Mouse (Mus musculus) lung, embryonic 14.5 days (tissue): ENCODE data around the gene Umodl1. TPM values are rescaled to one million over a fixed set of nuclear protein-coding genes. Genes with fewer than 3 reads are reported as not detected.

ENCODE experiments used
- ATAC-seq: fragments of 200-750 bp; cut with Nextera tagmentation; 2 replicates; pipeline ENCODE4 v1.8.0; 2017; ENCODE audit warnings: mild to moderate bottlenecking, moderate TSS enrichment, moderate library complexity; ENCODE audit not compliant: insufficient read depth
- DNase-seq: peaks from one replicate; pipeline ENCODE4 v3.0.0-alpha.2; 2015
- H3K27ac ChIP-seq: fragments of 300-500 bp; sonication (generic); 2 replicates; pipeline ENCODE4 v1.5.1; 2014; ENCODE audit warnings: low read depth, mild to moderate bottlenecking, moderate library complexity
- H3K27me3 ChIP-seq: fragments of 300-500 bp; sonication (generic); 2 replicates; pipeline ENCODE4 v1.6.1; 2014; ENCODE audit warnings: low read length, control low read depth; ENCODE audit not compliant: insufficient read depth
- H3K36me3 ChIP-seq: fragments of 300-500 bp; sonication (generic); 2 replicates; pipeline ENCODE4 v1.6.1; 2014; ENCODE audit warnings: control low read depth; ENCODE audit not compliant: insufficient read depth
- H3K4me1 ChIP-seq: fragments of 300-500 bp; sonication (generic); 2 replicates; pipeline ENCODE4 v1.6.1; 2014; ENCODE audit warnings: antibody characterized with exemption, control low read depth; ENCODE audit not compliant: insufficient read depth
- H3K4me2 ChIP-seq: fragments of 300-500 bp; sonication (generic); 2 replicates; pipeline ENCODE4 v1.6.1; 2014; ENCODE audit warnings: mild to moderate bottlenecking
- H3K4me3 ChIP-seq: fragments of 300-500 bp; sonication (generic); 2 replicates; pipeline ENCODE4 v1.5.1; 2014; ENCODE audit warnings: low read depth, low read length
- H3K9ac ChIP-seq: fragments of 300-500 bp; sonication (generic); 2 replicates; pipeline ENCODE4 v1.6.1; 2014
- H3K9me3 ChIP-seq: fragments of 300-500 bp; sonication (generic); 2 replicates; pipeline ENCODE4 v1.6.1; 2016; ENCODE audit warnings: low read depth, low read length, control low read depth
- CTCF ChIP-seq: IDR thresholded peaks from 2 replicates; pipeline ENCODE4 v1.5.1; 2016; ENCODE audit warnings: antibody characterized with exemption, low read depth
- WGBS: fragments of 180-500 bp; shearing (Covaris S2); extraction: QIAGEN DNeasy Blood & Tissue Kit; methylation state at CpG from one replicate; pipeline ENCODE4 v1.1.7; 2014; 5-methylcytosine and 5-hydroxymethylcytosine counted together
- polyA plus RNA-seq: library from polyadenylated mRNA; unstranded; fragments of >200 nt; fragmentation: Nextera tagmentation; extraction: Ambion mirVana; gene quantifications from 2 replicates; pipeline ENCODE4 v1.2.1, GENCODE M21; 2014

Umodl1 gene
- polyA plus RNA-seq: not detected in 2 replicates

DNA sequence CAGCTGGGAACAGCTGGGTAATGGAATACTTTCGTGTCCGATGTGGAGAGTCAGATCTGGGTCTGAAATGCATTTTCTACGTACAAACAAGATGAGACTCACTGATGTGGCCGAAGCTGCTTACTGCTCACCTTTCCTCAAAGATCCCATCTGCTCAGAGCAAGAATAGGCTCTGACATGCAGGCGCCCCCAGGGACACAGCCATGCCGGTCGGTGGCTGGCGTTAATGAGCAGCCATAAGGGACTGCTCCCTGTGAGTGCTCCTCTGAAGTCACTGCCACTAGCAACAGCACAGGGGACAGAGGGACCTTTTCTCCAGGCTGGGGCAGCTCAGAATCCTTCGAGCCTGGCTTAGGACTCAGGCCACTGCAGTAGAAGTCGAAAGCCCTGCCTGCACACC lies at the start of gene Umodl1:
Gene Umodl1 (plus strand): TSS at position 301 of the 400 bp plus-strand sequence.
- Histone ChIP-seq H3K27me3 (no peaks in the 10 kb centered on the region), H3K4me1 (no peaks in the 10 kb centered on the region), H3K4me2 (no peak within 1 kb of the TSS), H3K36me3 (no peaks in the 10 kb centered on the region), H3K4me3 (no peak within 1 kb of the TSS), H3K27ac (no peak within 1 kb of the TSS), H3K9me3 (no peaks in the 10 kb centered on the region), H3K9ac (no peak within 1 kb of the TSS)
- no peak for TF ChIP-seq CTCF
- ATAC-seq (no peak), DNase-seq (no peak)
- WGBS: 38% methylated on average over 10 of the region's 10 CpGs

DNA sequence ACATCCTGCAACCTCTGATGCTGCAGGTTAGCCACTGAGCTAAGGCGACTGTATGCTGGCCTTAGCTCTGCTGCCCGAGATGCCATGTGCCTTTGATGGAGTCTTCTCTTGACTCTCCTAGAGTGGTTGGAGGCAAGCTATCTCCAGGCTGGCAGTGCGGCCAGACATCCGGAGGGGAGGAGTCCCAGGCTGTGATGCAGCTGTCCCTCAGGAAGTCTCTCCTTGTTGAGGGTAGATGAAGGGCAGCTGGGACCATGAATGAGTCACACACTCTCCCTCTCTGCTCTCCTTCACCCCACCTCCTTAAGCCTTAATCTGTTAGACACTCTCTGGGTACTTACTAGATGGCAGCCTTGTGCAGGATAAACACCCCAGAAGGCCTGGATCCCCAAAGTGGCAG lies 46.9 kb upstream of the Umodl1 start:
- Histone ChIP-seq H3K27ac (no peak overlapping the region), H3K9ac (no peak overlapping the region), H3K4me3 (no peak overlapping the region), H3K9me3 (no peaks in the 10 kb centered on the region), H3K36me3 (no peaks in the 10 kb centered on the region), H3K27me3 (peaks cover 7% of the 10 kb centered on the region; the same call in 1 of the 2 replicates), H3K4me1 (no peaks in the 10 kb centered on the region), H3K4me2 (no peak overlapping the region)
- DNase-seq: peak; percentile 6
- ATAC-seq: no peak
- no peak for TF ChIP-seq CTCF
- 54% methylated on average over 4 of the region's 4 CpGs for WGBS

DNA sequence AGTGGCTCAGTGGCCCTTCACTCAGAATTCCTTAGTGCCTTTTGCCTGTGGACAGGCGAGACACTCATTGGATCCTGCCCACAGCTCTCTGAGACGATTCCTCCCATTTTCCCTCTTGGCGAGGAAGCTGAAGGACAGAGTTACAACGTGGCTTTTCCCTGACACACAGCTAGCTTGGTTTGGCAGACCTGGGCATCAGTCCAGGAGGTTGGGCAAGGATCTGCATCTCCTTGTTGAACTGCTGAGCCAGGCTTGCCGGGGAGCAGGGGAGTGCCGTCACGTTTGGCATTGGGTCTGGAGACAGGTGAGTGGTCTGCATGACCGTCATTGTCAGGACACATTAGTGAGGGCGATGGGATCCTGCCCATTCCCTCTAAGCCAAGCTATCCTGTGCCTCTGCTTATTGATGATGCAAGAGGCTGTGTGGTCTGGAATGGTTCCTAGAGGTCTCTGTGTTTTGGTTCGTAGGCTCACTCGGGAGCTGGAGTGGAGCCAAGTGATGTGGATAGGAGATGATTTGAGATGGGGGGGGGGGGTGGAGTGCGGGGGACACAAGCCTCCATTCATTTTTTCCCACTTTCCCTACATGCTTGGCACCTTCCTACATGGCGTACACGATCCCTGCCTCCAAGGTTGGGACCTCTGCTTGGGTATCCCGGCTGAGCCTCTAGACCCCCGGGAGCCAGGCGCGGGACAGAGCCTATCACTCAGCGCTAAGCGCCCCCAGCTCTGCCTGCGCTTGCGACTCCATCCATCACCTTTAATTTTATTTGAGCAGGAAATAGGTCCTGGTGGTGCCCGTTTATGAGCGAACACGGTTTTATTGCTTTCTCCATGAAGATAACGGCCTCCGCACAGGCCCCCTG lies 43.3 kb upstream of the Umodl1 start:
- Histone ChIP-seq H3K27me3 (no peaks in the 10 kb centered on the region), H3K36me3 (no peaks in the 10 kb centered on the region), H3K27ac (no peak overlapping the region), H3K4me1 (no peaks in the 10 kb centered on the region), H3K9me3 (no peaks in the 10 kb centered on the region), H3K4me3 (no peak overlapping the region), H3K4me2 (no peak overlapping the region), H3K9ac (no peak overlapping the region; the same call in 1 of the 2 replicates)
- TF ChIP-seq CTCF: no peak
- WGBS: 59% methylated on average over 27 of the region's 27 CpGs
- no peak for DNase-seq
- no peak for ATAC-seq

DNA sequence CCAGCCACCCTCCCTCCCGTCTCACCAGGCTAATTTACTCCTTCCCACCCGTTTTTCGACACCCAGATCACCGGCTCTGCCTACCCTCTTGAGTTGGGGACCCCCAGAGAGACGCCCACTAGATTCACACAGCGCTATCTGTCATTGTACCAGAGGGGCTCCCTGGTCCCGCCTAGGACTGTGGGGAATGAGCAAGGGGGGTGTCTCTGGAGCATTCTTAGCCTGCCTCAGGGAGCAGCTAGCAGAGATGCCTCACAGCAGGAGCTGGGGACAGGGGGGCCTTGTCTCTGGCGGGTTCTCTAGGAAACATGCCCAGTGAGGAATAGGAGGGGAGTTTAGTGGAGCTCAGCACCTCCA lies 42.7 kb upstream of the Umodl1 start:
- Histone ChIP-seq H3K9ac (no peak overlapping the region), H3K27ac (no peak overlapping the region), H3K36me3 (no peaks in the 10 kb centered on the region), H3K4me2 (no peak overlapping the region), H3K4me3 (no peak overlapping the region), H3K4me1 (no peaks in the 10 kb centered on the region), H3K27me3 (no peaks in the 10 kb centered on the region), H3K9me3 (no peaks in the 10 kb centered on the region)
- TF ChIP-seq CTCF: no peak
- WGBS: 41% methylated on average over 8 of the region's 8 CpGs
- ATAC-seq (no peak), DNase-seq (no peak)

DNA sequence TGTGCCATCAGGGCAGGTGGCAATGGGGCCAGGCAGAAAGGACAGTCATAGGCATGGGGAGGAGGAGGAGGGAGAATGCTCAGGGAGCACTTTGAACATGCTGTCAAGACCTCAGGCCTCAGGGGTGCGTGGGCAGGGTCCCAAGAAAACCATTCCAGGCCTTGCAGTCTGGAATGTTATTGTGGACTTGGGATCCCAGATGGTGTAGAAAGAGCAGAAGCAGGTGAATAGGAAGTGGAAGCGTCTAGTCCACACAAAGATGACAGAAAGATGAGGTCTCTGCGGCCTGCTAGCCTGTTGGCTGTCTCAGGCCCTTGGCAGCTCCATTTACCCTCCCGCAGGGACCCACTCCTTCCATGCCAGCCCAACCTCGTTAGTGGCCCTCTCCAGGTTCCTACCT lies 41.9 kb upstream of the Umodl1 start:
- no peak for TF ChIP-seq CTCF
- H3K27me3 ChIP-seq: no peaks in the 10 kb centered on the region
- WGBS: 73% methylated on average over 5 of the region's 5 CpGs
- no peak overlapping the region for H3K9ac ChIP-seq
- no peak overlapping the region for H3K4me2 ChIP-seq
- no peaks in the 10 kb centered on the region for H3K36me3 ChIP-seq
- no peak overlapping the region for H3K4me3 ChIP-seq
- H3K27ac ChIP-seq: no peak overlapping the region
- H3K4me1 ChIP-seq: no peaks in the 10 kb centered on the region
- no peak for DNase-seq
- no peak for ATAC-seq
- H3K9me3 ChIP-seq: no peaks in the 10 kb centered on the region

DNA sequence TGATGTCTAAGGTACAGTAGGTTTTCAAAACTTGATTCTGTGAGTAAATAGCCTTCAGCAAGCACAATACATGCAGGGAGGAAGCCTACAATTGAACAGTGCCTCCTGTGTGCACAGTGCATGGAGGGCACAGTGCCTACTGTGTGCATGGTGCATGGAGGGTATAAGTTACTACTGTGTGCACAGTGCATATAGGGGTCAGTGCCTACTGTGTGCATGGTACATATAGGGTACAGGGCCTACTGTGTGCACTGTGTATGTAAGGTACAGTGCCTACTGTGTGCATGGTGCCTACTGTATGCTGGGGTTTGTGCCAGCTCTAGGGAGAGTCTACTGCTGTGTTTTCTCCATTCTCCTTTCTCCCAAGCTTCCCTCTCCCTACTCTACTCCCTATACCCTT lies 40.2 kb upstream of the Umodl1 start:
- no peak overlapping the region for H3K4me3 ChIP-seq
- no peak overlapping the region for H3K4me2 ChIP-seq
- H3K27ac ChIP-seq: no peak overlapping the region
- H3K36me3 ChIP-seq: no peaks in the 10 kb centered on the region
- no peaks in the 10 kb centered on the region for H3K9me3 ChIP-seq
- no peak for ATAC-seq
- no peak overlapping the region for H3K9ac ChIP-seq
- H3K4me1 ChIP-seq: no peaks in the 10 kb centered on the region
- no peak for TF ChIP-seq CTCF
- DNase-seq: no peak
- H3K27me3 ChIP-seq: no peaks in the 10 kb centered on the region

DNA sequence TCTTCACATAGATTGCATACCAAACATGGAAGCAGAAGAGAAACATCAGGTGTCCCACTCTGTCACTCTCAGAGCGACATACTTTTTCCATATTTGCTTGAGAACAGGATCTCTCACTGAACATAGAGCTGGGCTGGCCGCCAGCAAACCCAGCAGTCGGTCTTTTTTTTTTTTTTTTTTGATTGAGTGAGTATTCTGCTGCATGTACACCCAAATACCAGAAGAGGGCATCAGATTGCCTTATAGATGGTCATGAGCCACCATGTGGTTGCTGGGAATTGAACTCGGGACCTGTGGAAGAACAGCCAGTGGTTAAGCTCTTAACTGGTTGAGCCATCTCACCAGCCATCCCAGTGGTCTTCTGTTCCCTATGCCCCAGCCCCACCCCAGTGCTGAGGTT lies 30.9 kb upstream of the Umodl1 start:
- WGBS: 45% methylated on average over 4 of the region's 4 CpGs
- Histone ChIP-seq H3K9ac (no peak overlapping the region), H3K4me3 (no peak overlapping the region), H3K36me3 (no peaks in the 10 kb centered on the region), H3K27me3 (no peaks in the 10 kb centered on the region), H3K4me2 (no peak overlapping the region), H3K4me1 (no peaks in the 10 kb centered on the region), H3K9me3 (no peaks in the 10 kb centered on the region), H3K27ac (no peak overlapping the region)
- DNase-seq (peak; percentile 40), ATAC-seq (no peak)
- TF ChIP-seq CTCF: no peak

DNA sequence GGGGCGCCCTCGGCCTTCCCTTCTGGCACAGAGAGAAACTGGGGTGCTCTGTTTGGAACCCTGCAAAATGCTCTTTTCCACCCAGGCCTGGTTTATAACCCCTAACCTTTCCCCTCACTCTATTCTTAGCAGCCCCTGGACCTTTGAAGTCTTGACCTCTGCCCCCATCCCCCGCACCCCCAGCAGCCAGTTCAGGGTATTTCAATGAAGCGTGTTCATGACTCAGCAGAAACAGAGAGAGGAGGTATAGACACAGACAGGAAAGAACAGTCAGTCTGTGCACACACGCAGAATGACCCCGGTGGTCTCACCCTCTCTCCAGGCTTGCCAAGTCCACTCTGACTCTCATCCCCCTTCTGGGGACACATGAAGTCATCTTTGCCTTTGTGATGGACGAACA lies 23.6 kb upstream of the Umodl1 start:
- H3K4me1 ChIP-seq: no peaks in the 10 kb centered on the region
- H3K4me2 ChIP-seq: no peak overlapping the region
- ATAC-seq: no peak
- H3K27ac ChIP-seq: no peak overlapping the region
- no peak for DNase-seq
- no peaks in the 10 kb centered on the region for H3K27me3 ChIP-seq
- no peak overlapping the region for H3K4me3 ChIP-seq
- no peaks in the 10 kb centered on the region for H3K36me3 ChIP-seq
- no peak overlapping the region for H3K9ac ChIP-seq
- TF ChIP-seq CTCF: no peak
- H3K9me3 ChIP-seq: no peaks in the 10 kb centered on the region
- 79% methylated on average over 7 of the region's 7 CpGs for WGBS
